Mouse (Mus musculus) CH12.LX (cell line): ENCODE results near the gene Tbc1d2. TPM values are rescaled to one million over a fixed set of nuclear protein-coding genes. Genes with fewer than 3 reads are reported as not detected.

Source experiments
- DNase-seq: peaks from one replicate; pipeline ENCODE4 v3.0.0-alpha.2; 2013; ENCODE audit errors: extremely low read depth
- H3K27ac ChIP-seq: 2 replicates; pipeline ENCODE4 v1.5.1; 2012; ENCODE audit warnings: low read depth, mild to moderate bottlenecking, control low read depth, moderate library complexity; ENCODE audit not compliant: insufficient read depth
- H3K27me3 ChIP-seq: replicated peaks from 2 replicates; pipeline ENCODE3; 2012; ENCODE audit warnings: inconsistent platforms
- H3K36me3 ChIP-seq, 2 experiments: replicated peaks in 1 of 2; 2 replicates each; pipeline versions ENCODE3 to v1.6.1; 2012; ENCODE audit warnings: inconsistent platforms in 1 of 2, low read length in 1 of 2, mild to moderate bottlenecking in 1 of 2, mixed read lengths in 1 of 2, moderate library complexity in 1 of 2; ENCODE audit not compliant: control insufficient read depth in 1 of 2, insufficient read depth in 1 of 2
- H3K4me1 ChIP-seq, 2 experiments: 2 replicates each; pipeline ENCODE4 v1.6.1; 2012; ENCODE audit warnings: inconsistent platforms in 1 of 2, moderate library complexity in 1 of 2; ENCODE audit not compliant: insufficient read depth in 2 of 2, control insufficient read depth in 1 of 2
- H3K4me2 ChIP-seq: 2 replicates; pipeline ENCODE4 v1.6.1; 2012; ENCODE audit warnings: low read depth, mild to moderate bottlenecking, control low read depth; ENCODE audit not compliant: poor library complexity, insufficient read depth, severe bottlenecking
- H3K4me3 ChIP-seq, 3 experiments: fragments of 150-350 bp in 1 of 3; sonication (generic) in 1 of 3; replicated peaks in 1 of 3; 2 replicates each; pipeline versions ENCODE3 to v1.5.1; 2011 to 2012; ENCODE audit warnings: low read depth in 2 of 3, low read length in 2 of 3, mild to moderate bottlenecking in 2 of 3, moderate library complexity in 2 of 3, control low read depth in 1 of 3, improper control_type of control experiment in 1 of 3, inconsistent platforms in 1 of 3, mixed read lengths in 1 of 3; ENCODE audit not compliant: poor library complexity in 1 of 3
- H3K79me2 ChIP-seq: replicated peaks from 2 replicates; pipeline ENCODE4 v1.6.1; 2012; ENCODE audit warnings: mild to moderate bottlenecking, moderate library complexity; ENCODE audit not compliant: control insufficient read depth, poor library complexity, insufficient read depth, severe bottlenecking; ENCODE audit errors: extremely low read depth
- H3K9ac ChIP-seq: 2 replicates; pipeline ENCODE4 v1.6.1; 2012; ENCODE audit warnings: low read depth, mild to moderate bottlenecking, control low read depth, moderate library complexity; ENCODE audit not compliant: insufficient read depth
- H3K9me3 ChIP-seq: replicated peaks from 2 replicates; pipeline ENCODE3; 2012; ENCODE audit warnings: low read length, inconsistent platforms, mixed read lengths
- BHLHE40 ChIP-seq: IDR thresholded peaks from 2 replicates; pipeline ENCODE4 v1.6.1; 2011; ENCODE audit warnings: mild to moderate bottlenecking, low read depth, low read length, improper control_type of control experiment
- CTCF ChIP-seq, 2 experiments: IDR thresholded peaks in 1 of 2; conservative IDR thresholded peaks in 1 of 2; 2 replicates each; pipeline ENCODE4 v1.5.1; 2011 to 2012; ENCODE audit warnings: low read depth in 2 of 2, low read length in 2 of 2, improper control_type of control experiment in 1 of 2, inconsistent platforms in 1 of 2, mild to moderate bottlenecking in 1 of 2, moderate library complexity in 1 of 2
- ETS1 ChIP-seq: conservative IDR thresholded peaks from 2 replicates; pipeline ENCODE4 v1.6.1; 2012; ENCODE audit warnings: low read depth, mild to moderate bottlenecking, inconsistent platforms, low read length, improper control_type of control experiment, moderate library complexity
- HCFC1 ChIP-seq: IDR thresholded peaks from 2 replicates; pipeline ENCODE4 v1.6.1; 2012; ENCODE audit warnings: low read depth, mild to moderate bottlenecking, inconsistent platforms, low read length, improper control_type of control experiment
- IRF4 ChIP-seq: IDR thresholded peaks from 2 replicates; pipeline ENCODE4 v1.6.1; 2014; ENCODE audit warnings: low read depth, mild to moderate bottlenecking, inconsistent platforms, low read length, improper control_type of control experiment
- JUN ChIP-seq: IDR thresholded peaks from 2 replicates; pipeline ENCODE4 v1.6.1; 2011; ENCODE audit warnings: low read depth, mild to moderate bottlenecking, low read length, improper control_type of control experiment, moderate library complexity; ENCODE audit not compliant: insufficient read depth
- JUND ChIP-seq: conservative IDR thresholded peaks from 2 replicates; pipeline ENCODE4 v1.6.1; 2011; ENCODE audit warnings: low read depth, low read length, improper control_type of control experiment
- MXI1 ChIP-seq: IDR thresholded peaks from 2 replicates; pipeline ENCODE4 v1.6.1; 2011; ENCODE audit warnings: mild to moderate bottlenecking, low read depth, low read length, improper control_type of control experiment
- MYC ChIP-seq: IDR thresholded peaks from 2 replicates; pipeline ENCODE4 v1.6.1; 2011; ENCODE audit warnings: low read depth, mild to moderate bottlenecking, improper control_type of control experiment, low read length
- NELFE ChIP-seq: IDR thresholded peaks from 2 replicates; pipeline ENCODE4 v1.6.1; 2011; ENCODE audit warnings: low read depth, low read length, improper control_type of control experiment
- RAD21 ChIP-seq: IDR thresholded peaks from 2 replicates; pipeline ENCODE4 v1.6.1; 2011; ENCODE audit warnings: low read depth, mild to moderate bottlenecking, low read length, improper control_type of control experiment, moderate library complexity
- SMC3 ChIP-seq: IDR thresholded peaks from 2 replicates; pipeline ENCODE4 v1.6.1; 2011; ENCODE audit warnings: low read depth, low read length, improper control_type of control experiment
- USF1 ChIP-seq: IDR thresholded peaks from 2 replicates; pipeline ENCODE4 v1.6.1; 2014; ENCODE audit warnings: low read depth, mild to moderate bottlenecking, inconsistent platforms, low read length, improper control_type of control experiment
- ZMIZ1 ChIP-seq: IDR thresholded peaks from 2 replicates; pipeline ENCODE4 v1.6.1; 2012; ENCODE audit warnings: low read depth, mild to moderate bottlenecking, inconsistent platforms, low read length, improper control_type of control experiment
- ZNF384 ChIP-seq: IDR thresholded peaks from 2 replicates; pipeline ENCODE4 v1.6.1; 2012; ENCODE audit warnings: low read depth, low read length, improper control_type of control experiment, inconsistent platforms
- dilution Hi-C: fragments of 300-500 bp; cut with MboI; formaldehyde crosslinking; loops from 2 replicates; pipeline ENCODE4 v1.14.3; 2020; ENCODE audit warnings: low sequenced_read_pairs; ENCODE audit not compliant: extremely low pct_unique_long_range_greater_than_20kb, extremely low pct_ligation_motif_present
- in situ Hi-C: fragments of 300-500 bp; cut with MboI; formaldehyde crosslinking; loops from 3 replicates; pipeline ENCODE4 v1.14.3; 2019; ENCODE audit warnings: low sequenced_read_pairs, low pct_ligation_motif_present, low pct_unique_long_range_greater_than_20kb, mixed read lengths
- polyA plus RNA-seq: library from polyadenylated mRNA; unstranded; fragments of >175 nt; gene quantifications from 2 replicates; pipeline ENCODE4 v1.2.1, GENCODE M21; 2012; ENCODE audit warnings: low read depth; ENCODE audit not compliant: insufficient read length
- total RNA-seq, 2 experiments: library from RNA; depleted of rRNA; stranded (reverse); fragments of 300-350 nt in 1 of 2; fragments of >200 nt in 1 of 2; gene quantifications; 2 replicates each; pipeline ENCODE4 v1.2.3; 2012 to 2014

Tbc1d2 gene
- total and polyA plus RNA-seq, 3 experiments = 0.12 to 1.1 (median 0.29) TPM

- dilution Hi-C loops = no loop called here
- no peaks in the 10 kb centered on the region for H3K79me2 ChIP-seq
- H3K9ac ChIP-seq = no peak overlapping the region
- no peak overlapping the region for H3K4me2 ChIP-seq
- H3K27me3 ChIP-seq = peaks cover 4% of the 10 kb centered on the region
- no peak overlapping the region for H3K4me3 ChIP-seq
- peaks cover 13% of the 10 kb centered on the region for H3K9me3 ChIP-seq
- peaks cover 10 to 39% of the 10 kb centered on the region in 2 experiments for H3K4me1 ChIP-seq
- H3K36me3 ChIP-seq = no peaks in the 10 kb centered on the region
- TF ChIP-seq ZNF384 = no peak
- peak; percentile 65 for TF ChIP-seq JUND
- TF ChIP-seq IRF4 = peak; percentile 59
- TF ChIP-seq JUN = no peak
- in situ Hi-C loops = no loop called here
- DNase-seq = no peak
- no peak overlapping the region for H3K27ac ChIP-seq
Measured at GRCm38 (mm10) chr4:46666420-46666819, 16.4 kb upstream of the Tbc1d2 start.

- in situ Hi-C loops = no loop called here
- dilution Hi-C loops = no loop called here
- peaks cover 15% of the 10 kb centered on the region for H3K9me3 ChIP-seq
- TF ChIP-seq CTCF (conservative IDR thresholded peaks at IDR 0.05 in 1 of 2, IDR thresholded peaks at IDR 0.05 in 1 of 2; ENCODE audit: low read depth in 2 of 2, low read length in 2 of 2) (peak in 1 of 2 experiments; percentile 51; a peak in 2 of 4 replicates), USF1 (no peak), SMC3 (peak; percentile 32), JUN (no peak), IRF4 (0 out of 2 replicates have a peak, but pooled peaks have one; percentile 8), RAD21 (peak; percentile 8), NELFE (no peak), ZMIZ1 (no peak), BHLHE40 (no peak)
- TF ChIP-seq, all 38 proteins: peak for 4
- no peak overlapping the region for H3K9ac ChIP-seq
- peaks cover 6 to 39% of the 10 kb centered on the region in 2 experiments for H3K4me1 ChIP-seq
- H3K4me2 ChIP-seq = no peak overlapping the region
- H3K27me3 ChIP-seq = peaks cover 6% of the 10 kb centered on the region
- H3K27ac ChIP-seq = no peak overlapping the region
- no peak overlapping the region for H3K4me3 ChIP-seq
- no peaks in the 10 kb centered on the region for H3K79me2 ChIP-seq
- peak; percentile 40 for DNase-seq
- no peaks in the 10 kb centered on the region for H3K36me3 ChIP-seq
Measured at GRCm38 (mm10) chr4:46665371-46665774, 15.4 kb upstream of the Tbc1d2 start.

- peaks cover 14% of the 10 kb centered on the region for H3K27me3 ChIP-seq
- H3K9ac ChIP-seq = no peak overlapping the region
- dilution Hi-C loops = no loop called here
- peaks cover 10% of the 10 kb centered on the region for H3K9me3 ChIP-seq
- no peaks in the 10 kb centered on the region for H3K36me3 ChIP-seq
- no peak overlapping the region for H3K4me3 ChIP-seq
- DNase-seq = no peak
- in situ Hi-C loops = no loop called here
- no peak for TF ChIP-seq MXI1
- no peak for TF ChIP-seq USF1
- TF ChIP-seq HCFC1 = no peak
- TF ChIP-seq SMC3 = no peak
- no peak for TF ChIP-seq ETS1
- no peak for TF ChIP-seq MYC
- no peak overlapping the region for H3K27ac ChIP-seq
- peaks cover 6 to 39% of the 10 kb centered on the region in 2 experiments for H3K4me1 ChIP-seq
- no peaks in the 10 kb centered on the region for H3K79me2 ChIP-seq
- H3K4me2 ChIP-seq = no peak overlapping the region
Measured at GRCm38 (mm10) chr4:46664123-46665009, 14.4 kb upstream of the Tbc1d2 start.
